Mouse (Mus musculus) heart, embryonic 10.5 days (tissue): Measurements from ENCODE around the gene Amfr. TPM values are rescaled to one million over a fixed set of nuclear protein-coding genes. Genes with fewer than 3 reads are reported as not detected.
A peak's percentile ranks its signal among the peaks of the same experiment; 100 is the strongest.

Source experiments
- DNase-seq: peaks from one replicate; pipeline ENCODE4 v3.0.0-alpha.2; 2017; ENCODE audit warnings: low spot score
- H3K27ac ChIP-seq: fragments of 300-500 bp; sonication (generic); 2 replicates; pipeline ENCODE4 v1.5.1; 2016; ENCODE audit warnings: mild to moderate bottlenecking
- H3K27me3 ChIP-seq: fragments of 300-500 bp; sonication (generic); 2 replicates; pipeline ENCODE4 v1.6.1; 2016; ENCODE audit warnings: mild to moderate bottlenecking; ENCODE audit not compliant: poor library complexity, insufficient read depth, severe bottlenecking
- H3K36me3 ChIP-seq: fragments of 300-500 bp; sonication (generic); 2 replicates; pipeline ENCODE4 v1.6.1; 2016; ENCODE audit warnings: mild to moderate bottlenecking, moderate library complexity
- H3K4me1 ChIP-seq: fragments of 300-500 bp; sonication (generic); 2 replicates; pipeline ENCODE4 v1.6.1; 2016; ENCODE audit warnings: mild to moderate bottlenecking
- H3K4me3 ChIP-seq: fragments of 300-500 bp; sonication (generic); 2 replicates; pipeline ENCODE4 v1.5.1; 2016; ENCODE audit warnings: mild to moderate bottlenecking, moderate library complexity
- H3K9me3 ChIP-seq: fragments of 300-500 bp; sonication (generic); 2 replicates; pipeline ENCODE4 v1.6.1; 2016; ENCODE audit warnings: mild to moderate bottlenecking, moderate library complexity
- WGBS: fragments of 180-500 bp; shearing (Covaris S2); methylation state at CpG from one replicate; pipeline ENCODE4 v1.1.7; 2016; 5-methylcytosine and 5-hydroxymethylcytosine counted together
- polyA plus RNA-seq: library from polyadenylated mRNA; unstranded; fragments of >200 nt; fragmentation: Nextera tagmentation; extraction: Ambion mirVana; gene quantifications from 2 replicates; pipeline ENCODE4 v1.2.1, GENCODE M21; 2016

The Amfr gene
- polyA plus RNA-seq, 1 experiment from 2014 or later = 57.9 TPM

- peaks cover 30% of the 10 kb centered on the region for H3K4me1 ChIP-seq
- H3K27ac ChIP-seq = peak overlapping the region; percentile 98
- peaks cover 8% of the 10 kb centered on the region; the same call in 1 of the 2 replicates for H3K36me3 ChIP-seq
- H3K9me3 ChIP-seq = no peaks in the 10 kb centered on the region
- WGBS = 6% methylated on average over 48 of the region's 48 CpGs
- H3K4me3 ChIP-seq = peak overlapping the region; percentile 98
- DNase-seq = peak; percentile 81
- H3K27me3 ChIP-seq = no peaks in the 10 kb centered on the region
These were observed 1.3 kb downstream of the Amfr start for GRCm38 (mm10) chr8:94011076-94012012.

GRCm38 (mm10) chr8:94010101-94010705 lies 2.4 kb downstream of the Amfr start:
- H3K27ac ChIP-seq = no peak overlapping the region
- H3K4me3 ChIP-seq = 0 out of 2 replicates have a peak overlapping the region, but pooled peaks have one; percentile 98
- peaks cover 12% of the 10 kb centered on the region; the same call in 1 of the 2 replicates for H3K36me3 ChIP-seq
- 62% methylated on average over 2 of the region's 2 CpGs for WGBS
- H3K9me3 ChIP-seq = no peaks in the 10 kb centered on the region
- no peaks in the 10 kb centered on the region for H3K27me3 ChIP-seq
- no peak for DNase-seq
- H3K4me1 ChIP-seq = peaks cover 30% of the 10 kb centered on the region

GRCm38 (mm10) chr8:94009243-94009845 lies 3.3 kb downstream of the Amfr start:
- Histone ChIP-seq H3K4me1 (peaks cover 30% of the 10 kb centered on the region), H3K27ac (no peak overlapping the region)
- WGBS = 47% methylated on average over 15 of the region's 15 CpGs

GRCm38 (mm10) chr8:94004139-94004538 lies 8.5 kb downstream of the Amfr start:
- H3K27me3 ChIP-seq = no peaks in the 10 kb centered on the region
- no peak for DNase-seq
- no peaks in the 10 kb centered on the region for H3K9me3 ChIP-seq
- H3K27ac ChIP-seq = no peak overlapping the region
- H3K4me1 ChIP-seq = peaks cover 6% of the 10 kb centered on the region
- 91% methylated on average over 9 of the region's 9 CpGs for WGBS
- no peak overlapping the region for H3K4me3 ChIP-seq
- peaks cover 55% of the 10 kb centered on the region for H3K36me3 ChIP-seq

More at GRCm38 (mm10) chr8:94009243-94009845, 3.3 kb downstream of the Amfr start:
- no peaks in the 10 kb centered on the region for H3K9me3 ChIP-seq
- H3K4me3 ChIP-seq = no peak overlapping the region
- no peak for DNase-seq
- no peaks in the 10 kb centered on the region for H3K27me3 ChIP-seq
- peaks cover 16% of the 10 kb centered on the region for H3K36me3 ChIP-seq

GRCm38 (mm10) chr8:93998961-93999360 lies 13.7 kb downstream of the Amfr start:
- H3K4me3 ChIP-seq = no peak overlapping the region
- 95% methylated on average over 2 of the region's 2 CpGs for WGBS
- no peaks in the 10 kb centered on the region for H3K27me3 ChIP-seq
- no peaks in the 10 kb centered on the region for H3K4me1 ChIP-seq
- DNase-seq = peak; percentile 42
- H3K27ac ChIP-seq = no peak overlapping the region
- H3K36me3 ChIP-seq = peaks cover 64% of the 10 kb centered on the region
- H3K9me3 ChIP-seq = no peaks in the 10 kb centered on the region

GRCm38 (mm10) chr8:93989739-93990138 lies 22.9 kb downstream of the Amfr start:
- Histone ChIP-seq H3K9me3 (no peaks in the 10 kb centered on the region), H3K27ac (no peak overlapping the region), H3K27me3 (no peaks in the 10 kb centered on the region), H3K36me3 (peaks cover 68% of the 10 kb centered on the region), H3K4me1 (no peaks in the 10 kb centered on the region), H3K4me3 (no peak overlapping the region)
- WGBS = 92% methylated on average over 4 of the region's 4 CpGs
- DNase-seq = no peak

- no peaks in the 10 kb centered on the region for H3K27me3 ChIP-seq
- DNase-seq = no peak
- H3K4me1 ChIP-seq = no peaks in the 10 kb centered on the region
- no peak overlapping the region for H3K4me3 ChIP-seq
- WGBS = 85% methylated on average over 3 of the region's 3 CpGs
- H3K9me3 ChIP-seq = no peaks in the 10 kb centered on the region
- no peak overlapping the region for H3K27ac ChIP-seq
- peaks cover 83% of the 10 kb centered on the region for H3K36me3 ChIP-seq
These were observed 27.9 kb downstream of the Amfr start for GRCm38 (mm10) chr8:93984731-93985130.

- Histone ChIP-seq H3K9me3 (no peaks in the 10 kb centered on the region), H3K27me3 (no peaks in the 10 kb centered on the region), H3K4me1 (no peaks in the 10 kb centered on the region), H3K4me3 (no peak overlapping the region), H3K27ac (no peak overlapping the region), H3K36me3 (peaks cover 84% of the 10 kb centered on the region)
- DNase-seq = peak; percentile 72
- 71% methylated on average over 3 of the region's 3 CpGs for WGBS
These were observed 28.8 kb downstream of the Amfr start for GRCm38 (mm10) chr8:93983827-93984226.

- Histone ChIP-seq H3K4me3 (no peak overlapping the region), H3K9me3 (no peaks in the 10 kb centered on the region), H3K4me1 (no peaks in the 10 kb centered on the region), H3K36me3 (peaks cover 89% of the 10 kb centered on the region), H3K27ac (no peak overlapping the region), H3K27me3 (no peaks in the 10 kb centered on the region)
- 91% methylated on average over 5 of the region's 5 CpGs for WGBS
- peak; percentile 61 for DNase-seq
These were observed 30.9 kb downstream of the Amfr start for GRCm38 (mm10) chr8:93981679-93982215.

- H3K9me3 ChIP-seq = no peaks in the 10 kb centered on the region
- H3K36me3 ChIP-seq = peaks cover 91% of the 10 kb centered on the region
- H3K27me3 ChIP-seq = no peaks in the 10 kb centered on the region
- no peaks in the 10 kb centered on the region for H3K4me1 ChIP-seq
- peak; percentile 51 for DNase-seq
- no peak overlapping the region for H3K27ac ChIP-seq
- no peak overlapping the region for H3K4me3 ChIP-seq
- WGBS = 96% methylated on average over 4 of the region's 4 CpGs
These were observed 32.5 kb downstream of the Amfr start for GRCm38 (mm10) chr8:93980141-93980540.

GRCm38 (mm10) chr8:93976446-93977211 lies 36.0 kb downstream of the Amfr start:
- DNase-seq = peak; percentile 68
- 80% methylated on average over 6 of the region's 6 CpGs for WGBS
- peaks cover 94% of the 10 kb centered on the region for H3K36me3 ChIP-seq
- no peak overlapping the region for H3K4me3 ChIP-seq
- no peaks in the 10 kb centered on the region for H3K9me3 ChIP-seq
- H3K27me3 ChIP-seq = no peaks in the 10 kb centered on the region
- no peaks in the 10 kb centered on the region for H3K4me1 ChIP-seq
- H3K27ac ChIP-seq = no peak overlapping the region

GRCm38 (mm10) chr8:93975358-93975757 lies 37.3 kb downstream of the Amfr start:
- Histone ChIP-seq H3K4me3 (no peak overlapping the region), H3K27me3 (no peaks in the 10 kb centered on the region), H3K36me3 (peaks cover 92% of the 10 kb centered on the region), H3K4me1 (no peaks in the 10 kb centered on the region), H3K27ac (no peak overlapping the region), H3K9me3 (no peaks in the 10 kb centered on the region)
- 93% methylated on average over 2 of the region's 2 CpGs for WGBS
- peak; percentile 36 for DNase-seq
